Mouse (Mus musculus) liver, embryonic 16.5 days (tissue): ENCODE results near the gene Ube4a. TPM values are rescaled to one million over a fixed set of nuclear protein-coding genes. Genes with fewer than 3 reads are reported as not detected.

Experiments used
- ATAC-seq: fragments of 200-750 bp; cut with Nextera tagmentation; 2 replicates; pipeline ENCODE4 v1.8.0; 2017; ENCODE audit warnings: low read depth, mild to moderate bottlenecking, moderate number of reproducible peaks, moderate library complexity
- H3K27ac ChIP-seq: fragments of 300-500 bp; sonication (generic); 2 replicates; pipeline ENCODE4 v1.5.1; 2014; ENCODE audit warnings: mild to moderate bottlenecking, low read length
- H3K27me3 ChIP-seq: fragments of 300-500 bp; sonication (generic); 2 replicates; pipeline ENCODE4 v1.6.1; 2014; ENCODE audit warnings: low read depth, low read length, mixed read lengths; ENCODE audit not compliant: control insufficient read depth, insufficient read depth
- H3K36me3 ChIP-seq: fragments of 300-500 bp; sonication (generic); 2 replicates; pipeline ENCODE4 v1.6.1; 2014; ENCODE audit warnings: mild to moderate bottlenecking; ENCODE audit not compliant: control insufficient read depth, insufficient read depth
- H3K4me1 ChIP-seq: fragments of 300-500 bp; sonication (generic); 2 replicates; pipeline ENCODE4 v1.6.1; 2014; ENCODE audit warnings: low read depth, low read length, mixed read lengths; ENCODE audit not compliant: control insufficient read depth
- H3K4me2 ChIP-seq: fragments of 300-500 bp; sonication (generic); 2 replicates; pipeline ENCODE4 v1.6.1; 2014; ENCODE audit warnings: low read depth, low read length, mixed read lengths
- H3K4me3 ChIP-seq: fragments of 300-500 bp; sonication (generic); 2 replicates; pipeline ENCODE4 v1.5.1; 2014; ENCODE audit warnings: low read depth, mild to moderate bottlenecking, low read length
- H3K9ac ChIP-seq: fragments of 300-500 bp; sonication (generic); 2 replicates; pipeline ENCODE4 v1.6.1; 2014; ENCODE audit warnings: low read depth, low read length
- H3K9me3 ChIP-seq: fragments of 300-500 bp; sonication (generic); replicated peaks from 2 replicates; pipeline ENCODE4 v1.6.1; 2016; ENCODE audit warnings: low read length; ENCODE audit not compliant: control insufficient read depth
- WGBS: fragments of 180-500 bp; shearing (Covaris S2); extraction: QIAGEN DNeasy Blood & Tissue Kit; methylation state at CpG from one replicate; pipeline ENCODE4 v1.1.7; 2014; ENCODE audit not compliant: insufficient replicate concordance; 5-methylcytosine and 5-hydroxymethylcytosine counted together
- polyA plus RNA-seq: library from polyadenylated mRNA; unstranded; fragments of >200 nt; fragmentation: Nextera tagmentation; extraction: Ambion mirVana; gene quantifications from 2 replicates; pipeline ENCODE4 v1.2.1, GENCODE M21; 2015

The Ube4a gene
- polyA plus RNA-seq, 1 experiment from 2014 or later = 11.5 TPM

DNA sequence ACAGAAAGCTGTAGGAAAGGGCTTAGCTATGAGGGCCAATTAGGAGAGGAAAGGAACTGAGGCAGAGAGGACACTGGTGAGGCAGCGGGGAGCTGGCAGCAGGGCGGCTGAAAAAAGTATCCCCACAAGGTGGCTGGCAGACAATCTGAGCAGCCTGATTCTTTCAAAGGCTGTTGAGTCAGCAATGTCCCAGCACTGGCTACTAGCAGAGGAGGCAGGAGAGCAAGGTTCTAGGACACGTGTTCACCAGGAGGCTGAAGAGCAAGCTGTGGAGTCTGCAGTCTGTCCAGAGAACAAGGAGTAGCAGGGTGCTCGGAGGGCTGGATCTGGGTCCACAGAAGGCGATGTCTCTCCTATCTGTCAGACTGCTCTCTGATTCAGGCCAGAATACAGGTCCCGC, 33.8 kb upstream of the Ube4a start:
- Histone ChIP-seq H3K27ac (no peak overlapping the region), H3K4me1 (no peaks in the 10 kb centered on the region), H3K9ac (no peak overlapping the region), H3K36me3 (no peaks in the 10 kb centered on the region), H3K27me3 (no peaks in the 10 kb centered on the region), H3K9me3 (no peaks in the 10 kb centered on the region), H3K4me2 (no peak overlapping the region), H3K4me3 (no peak overlapping the region)
- WGBS = 52% methylated on average over 6 of the region's 6 CpGs
- no peak for ATAC-seq

DNA sequence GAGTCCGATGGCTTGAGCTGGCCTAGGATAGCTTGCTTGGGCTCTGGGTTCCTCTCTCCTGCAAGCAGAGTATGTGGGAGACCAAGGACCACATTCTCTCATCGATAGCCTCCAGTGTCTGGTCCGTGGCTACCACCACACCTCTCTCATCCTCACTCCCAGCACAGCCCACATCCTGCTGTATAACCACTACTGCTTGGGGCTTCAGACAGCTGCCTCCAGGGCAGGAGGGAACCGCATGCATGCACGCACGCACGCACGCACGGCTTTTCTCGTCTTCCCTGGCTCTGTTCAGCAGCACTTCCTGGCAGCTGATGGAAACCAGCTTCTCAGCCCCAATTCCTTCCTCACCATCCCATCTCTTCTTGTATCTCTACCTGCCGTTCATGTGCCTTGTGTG, 32.7 kb upstream of the Ube4a start:
- no peaks in the 10 kb centered on the region for H3K36me3 ChIP-seq
- no peak overlapping the region for H3K27ac ChIP-seq
- H3K4me1 ChIP-seq = no peaks in the 10 kb centered on the region
- 38% methylated on average over 11 of the region's 11 CpGs for WGBS
- no peak for ATAC-seq
- no peaks in the 10 kb centered on the region for H3K27me3 ChIP-seq
- no peak overlapping the region for H3K9ac ChIP-seq
- no peak overlapping the region for H3K4me2 ChIP-seq
- no peak overlapping the region for H3K4me3 ChIP-seq
- H3K9me3 ChIP-seq = no peaks in the 10 kb centered on the region

DNA sequence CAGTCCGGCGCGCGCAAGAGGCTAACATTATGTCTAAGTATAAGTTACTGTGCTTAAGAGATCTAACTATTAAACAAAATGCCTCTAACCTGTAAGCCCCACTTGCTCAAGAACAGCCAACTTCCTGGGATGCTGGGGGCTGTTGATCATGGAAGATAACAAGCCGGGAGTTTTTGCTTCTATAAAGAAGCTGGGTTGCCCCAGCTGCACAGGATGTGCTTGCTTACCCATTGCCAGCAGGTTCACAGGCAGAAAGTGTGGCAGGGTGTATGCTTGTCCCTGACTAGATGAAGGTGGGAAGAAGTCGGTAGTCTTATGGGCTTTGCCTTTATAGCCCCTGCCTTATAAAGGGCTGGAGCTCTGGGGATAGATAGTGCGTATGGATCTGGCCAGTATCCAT, 31.2 kb upstream of the Ube4a start:
- no peak for ATAC-seq
- no peaks in the 10 kb centered on the region for H3K36me3 ChIP-seq
- no peaks in the 10 kb centered on the region; the same call in 1 of the 2 replicates for H3K9me3 ChIP-seq
- no peaks in the 10 kb centered on the region for H3K4me1 ChIP-seq
- no peak overlapping the region for H3K4me2 ChIP-seq
- WGBS = 80% methylated on average over 7 of the region's 7 CpGs
- H3K4me3 ChIP-seq = no peak overlapping the region
- no peak overlapping the region for H3K9ac ChIP-seq
- no peak overlapping the region for H3K27ac ChIP-seq
- no peaks in the 10 kb centered on the region for H3K27me3 ChIP-seq

DNA sequence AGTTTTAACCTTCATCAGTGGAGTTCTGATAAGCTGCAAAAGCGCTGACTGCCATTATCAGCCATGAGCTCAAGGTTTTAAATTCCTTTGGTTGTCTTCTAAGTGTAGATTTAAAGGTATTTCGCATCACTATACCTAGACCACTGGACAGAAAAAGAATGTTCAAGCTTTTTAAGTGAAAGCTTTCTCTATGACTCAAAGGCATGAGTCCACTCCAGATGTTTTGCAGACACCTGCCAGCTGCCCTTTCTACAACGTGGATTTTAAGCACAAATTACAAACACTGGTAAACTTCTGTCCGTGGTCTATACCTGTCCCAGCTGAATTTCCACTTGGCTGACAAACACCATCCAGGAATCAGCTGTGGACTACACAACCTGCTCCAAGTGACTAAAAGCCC, 29.6 kb upstream of the Ube4a start:
- no peak for ATAC-seq
- H3K9me3 ChIP-seq = no peaks in the 10 kb centered on the region; the same call in 1 of the 2 replicates
- no peaks in the 10 kb centered on the region for H3K27me3 ChIP-seq
- no peaks in the 10 kb centered on the region for H3K4me1 ChIP-seq
- H3K9ac ChIP-seq = no peak overlapping the region
- H3K4me3 ChIP-seq = no peak overlapping the region
- H3K4me2 ChIP-seq = no peak overlapping the region
- H3K27ac ChIP-seq = no peak overlapping the region
- 55% methylated on average over 4 of the region's 4 CpGs for WGBS
- no peaks in the 10 kb centered on the region for H3K36me3 ChIP-seq

DNA sequence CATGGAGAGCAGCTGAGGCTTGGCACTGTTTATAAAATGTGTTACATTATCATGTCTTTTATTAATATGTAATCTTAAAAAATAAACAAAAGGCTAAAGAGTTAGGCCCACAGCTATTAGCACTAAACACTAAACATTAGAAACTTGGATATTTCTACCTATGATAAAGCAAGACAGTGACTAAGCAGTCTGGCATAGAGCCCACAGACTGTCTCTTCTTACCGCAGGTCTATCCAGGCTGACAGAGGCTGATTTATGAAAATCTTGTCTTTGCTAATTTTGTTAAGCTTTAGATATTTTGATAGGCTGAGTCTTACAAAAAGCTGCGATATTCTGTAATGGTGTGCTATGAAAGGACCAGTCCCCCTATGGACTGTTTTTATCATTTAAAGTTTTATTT, 27.9 kb upstream of the Ube4a start:
- Histone ChIP-seq H3K27me3 (no peaks in the 10 kb centered on the region), H3K4me2 (no peak overlapping the region), H3K36me3 (no peaks in the 10 kb centered on the region), H3K4me1 (no peaks in the 10 kb centered on the region), H3K4me3 (no peak overlapping the region), H3K9ac (no peak overlapping the region), H3K27ac (no peak overlapping the region), H3K9me3 (no peaks in the 10 kb centered on the region; the same call in 1 of the 2 replicates)
- ATAC-seq = no peak
- WGBS = 65% methylated on average over 2 of the region's 2 CpGs

DNA sequence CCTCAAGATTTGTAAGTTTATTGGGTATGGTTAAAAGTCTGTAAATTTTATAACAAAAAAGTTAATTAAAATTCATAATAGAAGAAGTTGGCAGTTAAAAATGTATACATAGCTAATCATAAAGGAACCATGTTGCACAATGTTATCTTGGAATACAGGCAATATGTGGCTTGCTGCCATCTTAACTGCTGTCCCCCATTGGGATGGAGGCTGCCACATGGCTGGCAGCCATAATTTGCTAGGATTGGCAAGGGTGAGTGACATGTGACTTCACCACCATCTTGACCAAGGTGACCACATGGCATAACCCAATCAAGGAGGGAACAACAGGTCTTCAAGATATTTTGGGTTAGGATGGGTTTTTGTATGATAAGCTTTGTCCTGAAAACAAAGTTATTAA, 26.9 kb upstream of the Ube4a start:
- Histone ChIP-seq H3K4me3 (no peak overlapping the region), H3K4me2 (no peak overlapping the region), H3K27me3 (no peaks in the 10 kb centered on the region), H3K36me3 (no peaks in the 10 kb centered on the region), H3K9ac (no peak overlapping the region), H3K9me3 (no peaks in the 10 kb centered on the region; the same call in 1 of the 2 replicates), H3K27ac (no peak overlapping the region), H3K4me1 (no peaks in the 10 kb centered on the region)
- ATAC-seq = no peak

DNA sequence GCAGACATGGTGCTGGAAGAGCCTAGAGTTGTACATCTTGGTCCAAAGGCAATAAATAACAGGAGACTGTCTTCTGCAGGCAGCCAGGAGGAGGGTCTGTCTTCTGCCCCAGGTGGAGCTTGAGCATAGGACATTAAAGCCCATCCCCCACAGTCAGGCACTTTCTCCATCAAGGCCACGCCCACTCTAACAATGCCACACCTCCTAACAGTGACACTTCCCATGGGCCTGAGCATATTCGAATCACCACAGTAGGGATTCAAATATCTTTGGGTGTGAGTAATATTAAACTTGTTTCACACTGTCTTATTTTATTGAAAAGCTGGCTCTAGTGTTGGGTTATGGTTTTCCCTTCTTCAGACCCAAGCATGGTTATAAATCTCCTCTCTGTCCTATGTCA, 26.4 kb upstream of the Ube4a start:
- no peak overlapping the region for H3K9ac ChIP-seq
- H3K27me3 ChIP-seq = no peaks in the 10 kb centered on the region
- WGBS = 59% methylated on average over 2 of the region's 2 CpGs
- H3K4me2 ChIP-seq = no peak overlapping the region
- no peaks in the 10 kb centered on the region; the same call in 1 of the 2 replicates for H3K9me3 ChIP-seq
- H3K27ac ChIP-seq = no peak overlapping the region
- H3K4me3 ChIP-seq = no peak overlapping the region
- H3K36me3 ChIP-seq = no peaks in the 10 kb centered on the region
- ATAC-seq = no peak
- no peaks in the 10 kb centered on the region for H3K4me1 ChIP-seq

DNA sequence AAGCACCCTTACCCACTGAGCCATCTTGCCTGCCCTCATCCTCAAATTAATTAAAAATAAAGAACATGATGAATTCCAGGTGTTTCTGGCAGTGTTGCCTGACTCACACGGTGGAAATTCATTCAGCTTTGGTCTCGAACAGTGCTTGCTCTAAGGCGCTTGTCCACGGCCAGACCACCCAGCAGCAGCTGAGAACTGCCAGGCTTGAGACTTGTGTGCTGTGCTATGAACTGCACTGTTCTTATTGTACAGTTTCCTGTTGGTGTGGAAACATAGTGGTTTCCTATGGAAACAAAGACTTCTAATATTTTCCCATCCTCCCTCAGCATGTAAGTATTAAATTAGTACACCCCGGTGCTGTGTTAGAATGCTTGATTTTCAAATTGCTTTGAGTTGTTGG, 21.6 kb upstream of the Ube4a start:
- Histone ChIP-seq H3K36me3 (no peaks in the 10 kb centered on the region), H3K4me3 (no peak overlapping the region), H3K4me2 (0 out of 2 replicates have a peak overlapping the region, but pooled peaks have one; percentile 19), H3K9me3 (no peaks in the 10 kb centered on the region; the same call in 1 of the 2 replicates), H3K9ac (no peak overlapping the region), H3K27ac (peak overlapping the region; percentile 20; the same call in 1 of the 2 replicates), H3K4me1 (no peaks in the 10 kb centered on the region), H3K27me3 (no peaks in the 10 kb centered on the region)
- ATAC-seq = no peak
- WGBS = 47% methylated on average over 5 of the region's 5 CpGs

DNA sequence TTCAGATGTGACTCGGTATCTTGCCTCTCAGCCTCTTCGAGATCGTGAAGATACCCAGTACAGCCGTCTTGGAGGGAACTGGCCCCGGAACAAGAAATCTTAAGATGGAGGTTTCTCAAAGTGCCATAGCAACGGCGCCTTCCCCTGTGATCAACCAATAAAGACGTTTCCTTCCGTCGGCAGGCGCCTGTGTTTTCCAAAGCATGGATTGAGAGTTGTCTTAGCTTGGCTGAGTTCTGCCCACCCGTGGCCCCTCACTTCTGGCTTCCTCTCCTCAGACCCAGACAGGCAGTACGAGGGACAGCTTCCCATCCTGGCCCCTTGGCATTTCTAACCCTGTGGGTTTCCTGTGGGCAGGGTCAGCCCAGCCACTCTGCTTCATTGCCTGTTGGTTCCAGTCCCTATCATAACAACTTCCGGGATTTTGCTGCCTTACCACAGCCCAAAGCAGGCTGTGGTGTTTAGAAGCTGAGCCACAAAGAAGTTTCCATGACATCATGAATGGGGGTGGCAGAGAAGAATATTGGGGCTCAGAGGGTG, 20.9 kb upstream of the Ube4a start:
- no peaks in the 10 kb centered on the region for H3K9me3 ChIP-seq
- H3K4me1 ChIP-seq = no peaks in the 10 kb centered on the region
- peak overlapping the region; percentile 32 for H3K4me2 ChIP-seq
- H3K36me3 ChIP-seq = no peaks in the 10 kb centered on the region
- 0 out of 2 replicates have a peak overlapping the region, but pooled peaks have one; percentile 22 for H3K27ac ChIP-seq
- peak overlapping the region; percentile 20; the same call in 1 of the 2 replicates for H3K4me3 ChIP-seq
- no peaks in the 10 kb centered on the region for H3K27me3 ChIP-seq
- 14% methylated on average over 14 of the region's 14 CpGs for WGBS
- peak; percentile 53 for ATAC-seq
- no peak overlapping the region for H3K9ac ChIP-seq
